Mouse (Mus musculus): ENCODE measurements around the gene Prkn. TPM values are rescaled to one million over a fixed set of nuclear protein-coding genes. Genes with fewer than 3 reads are reported as not detected.

Gene Prkn
- total and polyA plus RNA-seq, 3 experiments: 0.39 to 0.50 TPM; not detected in 1

- Histone ChIP-seq H3K4me1 (ENCODE audit: control insufficient read depth in 1 of 2, insufficient read depth in 2 of 2, low read length in 2 of 2) (peaks cover 0 to 35% of the 10 kb centered on the region in 2 experiments), H3K79me2 (ENCODE audit: control insufficient read depth, insufficient read depth, low read length, poor library complexity) (no peaks in the 10 kb centered on the region), H3K27me3 (ENCODE audit: control insufficient read depth in 1 of 2, insufficient read depth in 2 of 2, low read length in 2 of 2) (no peaks in the 10 kb centered on the region), H3K36me3 (ENCODE audit: control insufficient read depth in 1 of 2, insufficient read depth in 2 of 2, low read length in 2 of 2) (peaks cover 0 to 34% of the 10 kb centered on the region in 2 experiments; a peak in 2 of 4 replicates), H3K27ac (ENCODE audit: control insufficient read depth, low read depth, low read length) (peak overlapping the region; percentile 91), H3K9ac (ENCODE audit: control insufficient read depth, low read depth, low read length, poor library complexity, severe bottlenecking) (peak overlapping the region; percentile 23; the same call in 1 of the 2 replicates), H3K4me3 (ENCODE audit: control insufficient read depth in 1 of 2, insufficient read depth in 1 of 2, low read depth in 2 of 2, low read length in 2 of 2) (peak overlapping the region in 1 of 2 experiments; percentile 29; a peak in 3 of 4 replicates), H3K9me3 (replicated peaks; ENCODE audit: insufficient read depth, low read length) (no peaks in the 10 kb centered on the region)
- peak; percentile 80; the same call in 1 of the 2 replicates for TF ChIP-seq RCOR1 (IDR thresholded peaks at IDR 0.05; ENCODE audit: low read depth, low read length)
- no peak for TF ChIP-seq NRF1 (IDR thresholded peaks at IDR 0.05; ENCODE audit: insufficient read depth, low read depth, low read length, poor library complexity, severe bottlenecking)
- TF ChIP-seq ETS1 (IDR thresholded peaks at IDR 0.05; ENCODE audit: low read depth, low read length): peak; percentile 93
- TF ChIP-seq MAZ (IDR thresholded peaks at IDR 0.05; ENCODE audit: low read depth, low read length): no peak
- TF ChIP-seq ZNF384 (IDR thresholded peaks at IDR 0.05; ENCODE audit: low read depth, low read length): no peak
- TF ChIP-seq MAFK (IDR thresholded peaks at IDR 0.05; ENCODE audit: borderline replicate concordance, low read depth, low read length): no peak
- TF ChIP-seq TBP (IDR thresholded peaks at IDR 0.05; ENCODE audit: low read depth, low read length): 0 out of 2 replicates have a peak, but pooled peaks have one; percentile 39
- peak; percentile 98 for TF ChIP-seq TAL1 (IDR thresholded peaks at IDR 0.05; ENCODE audit: low read length)
- TF ChIP-seq EP300 (IDR thresholded peaks at IDR 0.05; ENCODE audit: low read depth in 1 of 2, low read length in 2 of 2): peak; percentile 97 to 99
- TF ChIP-seq TCF12 (IDR thresholded peaks at IDR 0.05; ENCODE audit: low read depth, low read length): peak; percentile 98
- TF ChIP-seq SIN3A (IDR thresholded peaks at IDR 0.05; ENCODE audit: low read length): peak; percentile 87
- TF ChIP-seq MYB (IDR thresholded peaks at IDR 0.05; ENCODE audit: low read depth, low read length): peak; percentile 99
- peak; percentile 99 for TF ChIP-seq GATA1 (IDR thresholded peaks at IDR 0.05; ENCODE audit: low read depth, low read length)
- DNase-seq (ENCODE audit: low read depth, low spot score): peak; percentile 96
Observed at GRCm38 (mm10) chr17:11996311-11996710, 1156.1 kb downstream of the Prkn start.

GRCm38 (mm10) chr17:12000285-12000684 is 1160.1 kb downstream of the Prkn start:
- H3K27ac ChIP-seq (ENCODE audit: control insufficient read depth, low read depth, low read length): no peak overlapping the region
- no peak for DNase-seq (ENCODE audit: low read depth, low spot score)
- no peaks in the 10 kb centered on the region for H3K27me3 ChIP-seq (ENCODE audit: control insufficient read depth in 1 of 2, insufficient read depth in 2 of 2, low read length in 2 of 2)
- H3K4me1 ChIP-seq (ENCODE audit: control insufficient read depth in 1 of 2, insufficient read depth in 2 of 2, low read length in 2 of 2): peaks cover 0 to 21% of the 10 kb centered on the region in 2 experiments; a peak in 3 of 4 replicates
- peaks cover 0 to 16% of the 10 kb centered on the region in 2 experiments; a peak in 2 of 4 replicates for H3K36me3 ChIP-seq (ENCODE audit: control insufficient read depth in 1 of 2, insufficient read depth in 2 of 2, low read length in 2 of 2)
- TF ChIP-seq MXI1 (IDR thresholded peaks at IDR 0.05; ENCODE audit: low read depth, low read length) (no peak), SMC3 (IDR thresholded peaks at IDR 0.05; ENCODE audit: low read depth, low read length) (no peak), ZMIZ1 (IDR thresholded peaks at IDR 0.05; ENCODE audit: low read depth, low read length) (no peak)
- H3K4me3 ChIP-seq (ENCODE audit: control insufficient read depth in 1 of 2, insufficient read depth in 1 of 2, low read depth in 2 of 2, low read length in 2 of 2): no peak overlapping the region
- H3K79me2 ChIP-seq (ENCODE audit: control insufficient read depth, insufficient read depth, low read length, poor library complexity): no peaks in the 10 kb centered on the region
- H3K9me3 ChIP-seq (replicated peaks; ENCODE audit: insufficient read depth, low read length): no peaks in the 10 kb centered on the region
- H3K9ac ChIP-seq (ENCODE audit: control insufficient read depth, low read depth, low read length, poor library complexity, severe bottlenecking): no peak overlapping the region

All from MEL (cell line).